Mouse (Mus musculus): ENCODE measurements around the gene Sar1a. TPM values are rescaled to one million over a fixed set of nuclear protein-coding genes. Genes with fewer than 3 reads are reported as not detected.
A peak's percentile ranks its signal among the peaks of the same experiment; 100 is the strongest.

Sar1a gene
- polyA plus RNA-seq, 1 experiment: 51.8 TPM

- 86% methylated on average over 7 of the region's 7 CpGs for WGBS
- DNase-seq (ENCODE audit: low read depth, low spot score): no peak
These were observed 40.2 kb downstream of the Sar1a start for GRCm38 (mm10) chr10:61720331-61720730.

GRCm38 (mm10) chr10:61722215-61722614 lies 42.1 kb downstream of the Sar1a start:
- DNase-seq (ENCODE audit: low read depth, low spot score): no peak
- 38% methylated on average over 3 of the region's 3 CpGs for WGBS

- WGBS: 67% methylated on average over 6 of the region's 6 CpGs
- DNase-seq (ENCODE audit: low read depth, low spot score): no peak
These were observed 43.2 kb downstream of the Sar1a start for GRCm38 (mm10) chr10:61723271-61723670.

- DNase-seq (ENCODE audit: low read depth, low spot score): no peak
- 79% methylated on average over 11 of the region's 11 CpGs for WGBS
These were observed 49.1 kb downstream of the Sar1a start for GRCm38 (mm10) chr10:61729181-61729580.

GRCm38 (mm10) chr10:61730171-61730570 lies 50.1 kb downstream of the Sar1a start:
- 96% methylated on average over 6 of the region's 6 CpGs for whole genome bisulfite sequencing
- DNase-seq (ENCODE audit: low read depth, low spot score): no peak

GRCm38 (mm10) chr10:61734377-61734776 lies 54.3 kb downstream of the Sar1a start:
- WGBS: 22% methylated on average over 3 of the region's 3 CpGs
- DNase-seq (ENCODE audit: low read depth, low spot score): peak; percentile 31

- DNase-seq (ENCODE audit: low read depth, low spot score): no peak
- 74% methylated on average over 10 of the region's 10 CpGs for WGBS
These were observed 56.6 kb downstream of the Sar1a start for GRCm38 (mm10) chr10:61736671-61737078.

- no peak for DNase-seq (ENCODE audit: low read depth, low spot score)
- 90% methylated on average over 1 of the region's 1 CpGs for WGBS
These were observed 57.4 kb downstream of the Sar1a start for GRCm38 (mm10) chr10:61737537-61737936.

GRCm38 (mm10) chr10:61738126-61738525 lies 58.0 kb downstream of the Sar1a start:
- DNase-seq (ENCODE audit: low read depth, low spot score): no peak
- WGBS: 89% methylated on average over 4 of the region's 4 CpGs

GRCm38 (mm10) chr10:61741306-61741705 lies 61.2 kb downstream of the Sar1a start:
- WGBS: 78% methylated on average over 1 of the region's 1 CpGs
- DNase-seq (ENCODE audit: low read depth, low spot score): no peak

GRCm38 (mm10) chr10:61741873-61742272 lies 61.8 kb downstream of the Sar1a start:
- no peak for DNase-seq (ENCODE audit: low read depth, low spot score)
- WGBS: 82% methylated on average over 4 of the region's 4 CpGs

- 94% methylated on average over 8 of the region's 8 CpGs for WGBS
- DNase-seq (ENCODE audit: low read depth, low spot score): no peak
These were observed 62.2 kb downstream of the Sar1a start for GRCm38 (mm10) chr10:61742336-61742735.

Other genes starting within 250 kb of the Sar1a start
- 63.8 and 102 TPM in 2 replicates for gene Eif4ebp2, start 227.6 kb upstream of the Sar1a start, polyA plus RNA-seq (2012; rRNA removed)
- 7.8 and 9.2 TPM in 2 replicates for gene Lrrc20, start 204.5 kb upstream of the Sar1a start, polyA plus RNA-seq (2012; rRNA removed)
- gene Npffr1, start 84.8 kb upstream of the Sar1a start, polyA plus RNA-seq (2012; rRNA removed): not detected in 2 replicates
- gene Ppa1, start 31.7 kb upstream of the Sar1a start, polyA plus RNA-seq (2012; rRNA removed): 79.4 and 101 TPM in 2 replicates
- gene Tysnd1, start 15.2 kb downstream of the Sar1a start, polyA plus RNA-seq (2012; rRNA removed): 51.2 and 57.9 TPM in 2 replicates
- gene Aifm2, start 35.0 kb downstream of the Sar1a start, polyA plus RNA-seq (2012; rRNA removed): 9.8 and 13.9 TPM in 2 replicates
- gene H2afy2, start 103.8 kb downstream of the Sar1a start, polyA plus RNA-seq (2012; rRNA removed): 2.3 and 2.4 TPM in 2 replicates